Mouse (Mus musculus) pancreas, adult 10 weeks (tissue): ENCODE results near the gene Gm49398. TPM values are rescaled to one million over a fixed set of nuclear protein-coding genes. Genes with fewer than 3 reads are reported as not detected.

Source experiments
- polyA plus RNA-seq: library from polyadenylated mRNA; stranded (reverse); fragments of 350-450 nt; fragmentation: Illumina TruSeq; extraction: RNeasy Lipid Tissue Mini Kit (QIAGEN cat#74804); gene quantifications from one replicate; pipeline ENCODE4 v1.2.3, GENCODE M21; 2015; ENCODE audit warnings: low read depth, low replicate concordance; ENCODE audit not compliant: insufficient read depth

Gene Gm49398
- polyA plus RNA-seq: not detected

GRCm38 (mm10) chr13:61288739-61289138, at the start of gene Gm49398:
Gene Gm49398, minus strand, starts transcription at chr13:61288839.

GRCm38 (mm10) chr13:61255258-61255657, 33.4 kb downstream of the Gm49398 start, which contains the start of gene Cts8:
Gene Cts8, minus strand, starts transcription at chr13:61255358.

GRCm38 (mm10) chr13:61203310-61203709, 85.3 kb downstream of the Gm49398 start, which contains the start of gene Cts6:
Gene Cts6, minus strand, starts transcription at chr13:61203410.

Other genes with a start within 250 kb of the Gm49398 start
- not detected for gene Ctsq, start 248.2 kb downstream of the Gm49398 start, polyA plus RNA-seq
- gene Ctsr, start 124.6 kb downstream of the Gm49398 start, polyA plus RNA-seq: not detected
- gene Cts6, start 85.4 kb downstream of the Gm49398 start, polyA plus RNA-seq: not detected
- gene Cts8, start 33.5 kb downstream of the Gm49398 start, polyA plus RNA-seq: not detected
- not detected for gene Cts7, start 69.4 kb upstream of the Gm49398 start, polyA plus RNA-seq